Mouse (Mus musculus): ENCODE results near the gene Syt8. TPM values are rescaled to one million over a fixed set of nuclear protein-coding genes. Genes with fewer than 3 reads are reported as not detected.

Gene Syt8
- polyA plus RNA-seq, 1 experiment from 2014 or later = not detected

GRCm38 (mm10) chr7:142441585-142441984, 6.9 kb downstream of the Syt8 start, which contains the start of gene Tnni2:
Gene Tnni2 (plus strand): TSS chr7:142441808.
- H3K4me3 ChIP-seq = no peak within 1 kb of the TSS
- H3K27ac ChIP-seq = peak within 1 kb of the TSS; percentile 83
- DNase-seq (ENCODE audit: extremely low spot score, low spot score) = no peak
- H3K27me3 ChIP-seq (ENCODE audit: poor library complexity, severe bottlenecking) = peaks cover 7% of the 10 kb centered on the region
- H3K4me1 ChIP-seq = peaks cover 22% of the 10 kb centered on the region
- WGBS = 82% methylated on average over 9 of the region's 9 CpGs
- no peaks in the 10 kb centered on the region for H3K9me3 ChIP-seq
- H3K36me3 ChIP-seq (replicated peaks) = no peaks in the 10 kb centered on the region

- Histone ChIP-seq H3K27me3 (ENCODE audit: poor library complexity, severe bottlenecking) (peaks cover 7% of the 10 kb centered on the region), H3K27ac (peak overlapping the region; percentile 32)
Measured at GRCm38 (mm10) chr7:142442081-142442907, 7.6 kb downstream of the Syt8 start.

GRCm38 (mm10) chr7:142442908-142443420, 8.3 kb downstream of the Syt8 start:
- peaks cover 22% of the 10 kb centered on the region for H3K4me1 ChIP-seq
- peak overlapping the region; percentile 12; the same call in 1 of the 2 replicates for H3K27ac ChIP-seq
- no peak for DNase-seq (ENCODE audit: extremely low spot score, low spot score)
- no peaks in the 10 kb centered on the region for H3K36me3 ChIP-seq (replicated peaks)
- 90% methylated on average over 7 of the region's 7 CpGs for WGBS
- no peak overlapping the region for H3K4me3 ChIP-seq
- H3K9me3 ChIP-seq = no peaks in the 10 kb centered on the region
- peaks cover 7% of the 10 kb centered on the region for H3K27me3 ChIP-seq (ENCODE audit: poor library complexity, severe bottlenecking)

More at GRCm38 (mm10) chr7:142442081-142442907, 7.6 kb downstream of the Syt8 start:
- H3K4me1 ChIP-seq = peaks cover 22% of the 10 kb centered on the region
- H3K36me3 ChIP-seq (replicated peaks) = no peaks in the 10 kb centered on the region
- 83% methylated on average over 9 of the region's 9 CpGs for WGBS
- H3K9me3 ChIP-seq = no peaks in the 10 kb centered on the region
- no peak overlapping the region for H3K4me3 ChIP-seq
- DNase-seq (ENCODE audit: extremely low spot score, low spot score) = no peak

- Histone ChIP-seq H3K27ac (0 out of 2 replicates have a peak overlapping the region, but pooled peaks have one; percentile 12), H3K4me3 (no peak overlapping the region), H3K27me3 (ENCODE audit: poor library complexity, severe bottlenecking) (peaks cover 7% of the 10 kb centered on the region), H3K36me3 (replicated peaks) (no peaks in the 10 kb centered on the region), H3K4me1 (peaks cover 22% of the 10 kb centered on the region), H3K9me3 (no peaks in the 10 kb centered on the region)
- WGBS = 94% methylated on average over 5 of the region's 5 CpGs
- DNase-seq (ENCODE audit: extremely low spot score, low spot score) = no peak
Measured at GRCm38 (mm10) chr7:142443474-142443873, 8.8 kb downstream of the Syt8 start.

- WGBS = 96% methylated on average over 6 of the region's 6 CpGs
- Histone ChIP-seq H3K4me1 (peaks cover 22% of the 10 kb centered on the region), H3K27ac (no peak overlapping the region; the same call in 1 of the 2 replicates), H3K36me3 (replicated peaks) (no peaks in the 10 kb centered on the region), H3K9me3 (no peaks in the 10 kb centered on the region), H3K27me3 (ENCODE audit: poor library complexity, severe bottlenecking) (peaks cover 3% of the 10 kb centered on the region), H3K4me3 (no peak overlapping the region)
- DNase-seq (ENCODE audit: extremely low spot score, low spot score) = no peak
Measured at GRCm38 (mm10) chr7:142444171-142444570, 9.5 kb downstream of the Syt8 start.

GRCm38 (mm10) chr7:142445324-142445723, 10.7 kb downstream of the Syt8 start:
- H3K36me3 ChIP-seq (replicated peaks) = no peaks in the 10 kb centered on the region
- peaks cover 21% of the 10 kb centered on the region for H3K4me1 ChIP-seq
- WGBS = 88% methylated on average over 6 of the region's 6 CpGs
- no peak for DNase-seq (ENCODE audit: extremely low spot score, low spot score)
- H3K9me3 ChIP-seq = no peaks in the 10 kb centered on the region
- no peak overlapping the region for H3K27ac ChIP-seq
- no peak overlapping the region for H3K4me3 ChIP-seq
- no peaks in the 10 kb centered on the region for H3K27me3 ChIP-seq (ENCODE audit: poor library complexity, severe bottlenecking)

GRCm38 (mm10) chr7:142446264-142446663, 11.6 kb downstream of the Syt8 start:
- H3K27ac ChIP-seq = no peak overlapping the region
- no peak overlapping the region for H3K4me3 ChIP-seq
- no peaks in the 10 kb centered on the region for H3K9me3 ChIP-seq
- H3K36me3 ChIP-seq (replicated peaks) = no peaks in the 10 kb centered on the region
- no peaks in the 10 kb centered on the region for H3K27me3 ChIP-seq (ENCODE audit: poor library complexity, severe bottlenecking)
- 89% methylated on average over 4 of the region's 4 CpGs for WGBS
- peaks cover 12% of the 10 kb centered on the region for H3K4me1 ChIP-seq
- no peak for DNase-seq (ENCODE audit: extremely low spot score, low spot score)

GRCm38 (mm10) chr7:142449038-142449617, 14.5 kb downstream of the Syt8 start:
- no peak for DNase-seq (ENCODE audit: extremely low spot score, low spot score)
- no peaks in the 10 kb centered on the region for H3K9me3 ChIP-seq
- no peak overlapping the region for H3K4me3 ChIP-seq
- no peaks in the 10 kb centered on the region for H3K27me3 ChIP-seq (ENCODE audit: poor library complexity, severe bottlenecking)
- WGBS = 85% methylated on average over 6 of the region's 6 CpGs
- H3K27ac ChIP-seq = no peak overlapping the region
- no peaks in the 10 kb centered on the region for H3K36me3 ChIP-seq (replicated peaks)
- H3K4me1 ChIP-seq = peaks cover 6% of the 10 kb centered on the region

- H3K4me1 ChIP-seq = peaks cover 56% of the 10 kb centered on the region
- no peak for DNase-seq (ENCODE audit: extremely low spot score, low spot score)
- 24% methylated on average over 1 of the region's 1 CpGs for WGBS
- peak overlapping the region; percentile 87 for H3K27ac ChIP-seq
- H3K4me3 ChIP-seq = no peak overlapping the region
- H3K36me3 ChIP-seq (replicated peaks) = no peaks in the 10 kb centered on the region
- no peaks in the 10 kb centered on the region for H3K27me3 ChIP-seq (ENCODE audit: poor library complexity, severe bottlenecking)
- no peaks in the 10 kb centered on the region for H3K9me3 ChIP-seq
Measured at GRCm38 (mm10) chr7:142454706-142455105, 20.1 kb downstream of the Syt8 start.

GRCm38 (mm10) chr7:142455251-142455650, 20.6 kb downstream of the Syt8 start:
- Histone ChIP-seq H3K9me3 (no peaks in the 10 kb centered on the region), H3K4me3 (no peak overlapping the region), H3K27ac (peak overlapping the region; percentile 87), H3K4me1 (peaks cover 56% of the 10 kb centered on the region), H3K27me3 (ENCODE audit: poor library complexity, severe bottlenecking) (no peaks in the 10 kb centered on the region), H3K36me3 (replicated peaks) (no peaks in the 10 kb centered on the region)
- no peak for DNase-seq (ENCODE audit: extremely low spot score, low spot score)
- WGBS = 54% methylated on average over 2 of the region's 2 CpGs

GRCm38 (mm10) chr7:142456806-142457205, 22.2 kb downstream of the Syt8 start:
- Histone ChIP-seq H3K4me3 (no peak overlapping the region), H3K4me1 (peaks cover 56% of the 10 kb centered on the region), H3K36me3 (replicated peaks) (no peaks in the 10 kb centered on the region), H3K27ac (peak overlapping the region; percentile 87), H3K9me3 (no peaks in the 10 kb centered on the region), H3K27me3 (ENCODE audit: poor library complexity, severe bottlenecking) (no peaks in the 10 kb centered on the region)
- WGBS = 82% methylated on average over 3 of the region's 3 CpGs
- DNase-seq (ENCODE audit: extremely low spot score, low spot score) = no peak

GRCm38 (mm10) chr7:142457227-142457811, 22.7 kb downstream of the Syt8 start:
- peak overlapping the region; percentile 87 for H3K27ac ChIP-seq
- no peaks in the 10 kb centered on the region for H3K36me3 ChIP-seq (replicated peaks)
- DNase-seq (ENCODE audit: extremely low spot score, low spot score) = no peak
- 32% methylated on average over 3 of the region's 3 CpGs for whole genome bisulfite sequencing
- H3K4me1 ChIP-seq = peaks cover 56% of the 10 kb centered on the region
- no peaks in the 10 kb centered on the region for H3K9me3 ChIP-seq
- H3K27me3 ChIP-seq (ENCODE audit: poor library complexity, severe bottlenecking) = no peaks in the 10 kb centered on the region
- no peak overlapping the region for H3K4me3 ChIP-seq
